Mouse (Mus musculus) heart, embryonic 16.5 days (tissue): ENCODE data around the gene Duox1. TPM values are rescaled to one million over a fixed set of nuclear protein-coding genes. Genes with fewer than 3 reads are reported as not detected.

ENCODE experiments used
- ATAC-seq: fragments of 200-750 bp; cut with Nextera tagmentation; replicated peaks from 2 replicates; pipeline ENCODE4 v1.8.0; 2017; ENCODE audit warnings: moderate number of reproducible peaks; ENCODE audit not compliant: insufficient read depth, low FRiP score; ENCODE audit errors: extremely low read depth
- H3K27ac ChIP-seq: fragments of 300-500 bp; sonication (generic); 2 replicates; pipeline ENCODE4 v1.5.1; 2014; ENCODE audit warnings: mild to moderate bottlenecking, low read length, control low read depth, moderate library complexity
- H3K27me3 ChIP-seq: fragments of 300-500 bp; sonication (generic); 2 replicates; pipeline ENCODE4 v1.6.1; 2014; ENCODE audit warnings: low read length, mixed read lengths; ENCODE audit not compliant: control insufficient read depth, insufficient read depth
- H3K36me3 ChIP-seq: fragments of 300-500 bp; sonication (generic); 2 replicates; pipeline ENCODE4 v1.6.1; 2014; ENCODE audit not compliant: control insufficient read depth, insufficient read depth
- H3K4me1 ChIP-seq: fragments of 300-500 bp; sonication (generic); 2 replicates; pipeline ENCODE4 v1.6.1; 2014; ENCODE audit warnings: low read length, mixed read lengths; ENCODE audit not compliant: control insufficient read depth, insufficient read depth
- H3K4me2 ChIP-seq: fragments of 300-500 bp; sonication (generic); 2 replicates; pipeline ENCODE4 v1.6.1; 2014; ENCODE audit warnings: low read depth, mild to moderate bottlenecking, control low read depth, low read length
- H3K4me3 ChIP-seq: fragments of 300-500 bp; sonication (generic); 2 replicates; pipeline ENCODE4 v1.5.1; 2014; ENCODE audit warnings: mild to moderate bottlenecking, control low read depth, low read length
- H3K9ac ChIP-seq: fragments of 300-500 bp; sonication (generic); 2 replicates; pipeline ENCODE4 v1.6.1; 2014; ENCODE audit warnings: low read length, control low read depth
- H3K9me3 ChIP-seq: fragments of 300-500 bp; sonication (generic); replicated peaks from 2 replicates; pipeline ENCODE4 v1.6.1; 2016; ENCODE audit warnings: low read length; ENCODE audit not compliant: control insufficient read depth
- WGBS: fragments of 180-500 bp; shearing (Covaris S2); extraction: QIAGEN DNeasy Blood & Tissue Kit; methylation state at CpG from one replicate; pipeline ENCODE4 v1.1.7; 2014; 5-methylcytosine and 5-hydroxymethylcytosine counted together
- polyA plus RNA-seq: library from polyadenylated mRNA; unstranded; fragments of >200 nt; fragmentation: Nextera tagmentation; extraction: Ambion mirVana; gene quantifications from 2 replicates; pipeline ENCODE4 v1.2.1, GENCODE M21; 2015

The Duox1 gene
- polyA plus RNA-seq, 1 experiment from 2014 or later: 0.12 TPM

GRCm38 (mm10) chr2:122305097-122305892 is 10.2 kb upstream of the Duox1 start:
- no peaks in the 10 kb centered on the region for H3K9me3 ChIP-seq
- peaks cover 15% of the 10 kb centered on the region for H3K4me1 ChIP-seq
- H3K4me3 ChIP-seq: no peak overlapping the region
- H3K27ac ChIP-seq: no peak overlapping the region
- H3K36me3 ChIP-seq: no peaks in the 10 kb centered on the region
- WGBS: 80% methylated on average over 16 of the region's 16 CpGs
- peaks cover 62% of the 10 kb centered on the region for H3K27me3 ChIP-seq
- no peak overlapping the region for H3K9ac ChIP-seq
- no peak for ATAC-seq
- H3K4me2 ChIP-seq: no peak overlapping the region

DNA sequence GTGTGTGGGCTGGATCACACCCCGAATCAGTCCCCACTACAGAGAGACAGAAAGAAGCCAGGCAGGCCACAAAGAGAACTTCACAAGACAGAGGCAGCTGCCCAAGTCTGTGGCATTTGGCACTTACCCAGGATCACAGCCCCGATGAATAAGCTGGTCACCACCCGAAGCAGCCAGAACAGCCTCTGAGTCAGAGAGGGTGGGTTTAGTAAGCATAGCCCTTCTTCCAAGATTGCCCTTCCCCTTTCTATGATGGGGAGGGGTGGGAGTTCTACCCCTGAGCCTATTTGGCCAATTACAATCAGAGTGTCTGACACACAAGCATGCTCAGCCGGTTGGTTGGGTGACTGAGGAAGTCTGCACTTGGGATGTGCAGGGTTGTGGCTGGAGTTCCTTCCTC is 9.3 kb upstream of the Duox1 start:
- Histone ChIP-seq H3K4me3 (no peak overlapping the region), H3K27ac (no peak overlapping the region), H3K9me3 (no peaks in the 10 kb centered on the region), H3K9ac (no peak overlapping the region), H3K4me1 (peaks cover 11% of the 10 kb centered on the region), H3K4me2 (no peak overlapping the region), H3K36me3 (no peaks in the 10 kb centered on the region), H3K27me3 (peaks cover 60% of the 10 kb centered on the region)
- WGBS: 21% methylated on average over 4 of the region's 4 CpGs
- no peak for ATAC-seq

GRCm38 (mm10) chr2:122309647-122310046 is 5.8 kb upstream of the Duox1 start:
- no peak overlapping the region for H3K4me3 ChIP-seq
- no peak overlapping the region for H3K4me2 ChIP-seq
- H3K9me3 ChIP-seq: no peaks in the 10 kb centered on the region
- H3K4me1 ChIP-seq: peaks cover 11% of the 10 kb centered on the region
- 42% methylated on average over 3 of the region's 3 CpGs for WGBS
- no peaks in the 10 kb centered on the region for H3K36me3 ChIP-seq
- no peak overlapping the region for H3K27ac ChIP-seq
- no peak overlapping the region for H3K9ac ChIP-seq
- H3K27me3 ChIP-seq: peaks cover 62% of the 10 kb centered on the region
- ATAC-seq: no peak

GRCm38 (mm10) chr2:122311561-122311960 is 3.9 kb upstream of the Duox1 start:
- Histone ChIP-seq H3K4me1 (peaks cover 11% of the 10 kb centered on the region), H3K27me3 (peaks cover 66% of the 10 kb centered on the region), H3K9me3 (no peaks in the 10 kb centered on the region), H3K9ac (no peak overlapping the region), H3K4me3 (no peak overlapping the region), H3K4me2 (no peak overlapping the region), H3K36me3 (no peaks in the 10 kb centered on the region), H3K27ac (no peak overlapping the region)
- 56% methylated on average over 2 of the region's 2 CpGs for WGBS
- no peak for ATAC-seq

DNA sequence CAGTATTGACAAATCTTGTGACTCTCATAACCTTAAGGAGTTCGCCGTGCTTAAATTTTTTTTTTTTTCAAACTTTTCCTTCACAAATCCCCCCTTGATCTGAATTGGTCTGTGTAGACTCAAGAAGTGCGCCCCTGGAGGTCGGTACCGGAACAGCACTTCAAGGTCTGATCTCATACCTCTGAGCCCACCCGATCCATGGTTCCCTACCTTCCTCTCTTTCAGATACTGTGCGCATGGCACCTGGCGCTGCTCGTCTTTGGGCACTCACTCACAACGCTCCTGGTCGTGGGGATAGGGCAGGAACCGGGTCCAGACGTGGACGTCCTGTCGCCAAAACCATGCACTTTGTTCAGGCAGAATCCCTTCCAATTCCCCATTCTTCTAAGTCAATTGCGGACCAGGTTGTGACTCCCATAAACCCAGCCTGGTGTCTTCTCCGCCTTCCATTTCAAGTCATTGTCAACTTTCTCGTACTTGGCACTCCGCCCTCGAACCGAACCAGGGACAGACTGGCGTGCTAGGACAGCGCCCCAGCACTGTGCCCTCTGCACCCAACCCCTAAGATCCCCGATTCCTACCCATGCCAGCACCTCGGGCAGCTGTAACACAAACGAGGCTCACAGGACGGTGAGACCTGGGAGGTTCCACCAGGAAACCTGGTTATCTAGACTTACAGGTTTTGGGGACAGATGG is 2.6 kb upstream of the Duox1 start:
- H3K9ac ChIP-seq: no peak overlapping the region
- peaks cover 11% of the 10 kb centered on the region for H3K4me1 ChIP-seq
- H3K9me3 ChIP-seq: no peaks in the 10 kb centered on the region
- H3K4me3 ChIP-seq: peak overlapping the region; percentile 40
- 5% methylated on average over 27 of the region's 27 CpGs for WGBS
- H3K36me3 ChIP-seq: no peaks in the 10 kb centered on the region
- H3K27ac ChIP-seq: no peak overlapping the region
- 0 out of 2 replicates have a peak, but pooled peaks have one; percentile 6 for ATAC-seq
- peak overlapping the region; percentile 67 for H3K4me2 ChIP-seq
- peaks cover 67% of the 10 kb centered on the region for H3K27me3 ChIP-seq

DNA sequence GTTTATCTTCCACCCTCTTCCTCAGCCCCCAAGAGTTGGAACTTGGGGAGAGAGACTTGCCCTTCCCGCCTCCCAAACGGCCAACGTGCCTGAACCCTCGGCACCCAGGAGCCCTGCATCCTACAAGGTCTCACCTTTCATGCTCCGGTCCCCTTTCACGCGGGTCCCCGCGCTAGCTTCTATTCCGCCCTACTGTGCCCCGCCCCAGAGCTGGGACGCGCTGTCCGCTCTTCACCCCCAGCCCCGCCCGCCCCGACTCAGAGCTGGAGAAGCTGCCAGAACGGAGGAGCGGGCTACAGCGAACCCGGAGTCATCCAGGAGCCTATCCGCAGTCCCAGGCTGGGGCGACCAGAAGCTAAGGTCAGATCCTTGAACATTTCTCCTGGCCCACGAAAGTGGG is 1.9 kb upstream of the Duox1 start, which contains the start of gene Duoxa1:
Gene Duoxa1 (minus strand): TSS at position 195 of the 400 bp plus-strand sequence.
- Histone ChIP-seq H3K9me3 (no peaks in the 10 kb centered on the region), H3K4me2 (peak within 1 kb of the TSS; percentile 67), H3K9ac (peak within 1 kb of the TSS; percentile 13; the same call in 1 of the 2 replicates), H3K4me3 (peak within 1 kb of the TSS; percentile 40), H3K36me3 (no peaks in the 10 kb centered on the region), H3K4me1 (peaks cover 11% of the 10 kb centered on the region), H3K27me3 (peaks cover 70% of the 10 kb centered on the region), H3K27ac (no peak within 1 kb of the TSS)
- ATAC-seq: peak; percentile 26; the same call in 1 of the 2 replicates
- WGBS: 4% methylated on average over 24 of the region's 24 CpGs

DNA sequence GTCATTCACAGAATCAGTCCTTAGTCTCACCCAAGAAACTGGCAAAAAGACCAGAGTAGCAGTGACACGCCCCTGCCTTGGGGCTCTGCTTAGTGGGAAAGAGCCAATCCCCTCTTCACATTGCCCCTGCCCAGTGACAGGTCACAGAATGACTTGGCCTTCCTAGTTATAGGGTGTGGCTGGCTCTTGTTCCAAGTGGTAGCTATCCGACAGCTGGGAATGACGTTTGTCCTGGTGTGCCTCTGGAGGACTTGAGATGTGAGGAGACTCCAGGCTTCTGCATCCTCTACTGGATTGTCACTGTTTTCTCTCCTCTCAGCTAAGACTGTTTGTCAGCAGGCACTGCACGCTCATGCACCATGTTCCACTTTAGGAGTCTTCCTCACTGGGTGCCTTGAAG is 1.9 kb downstream of the Duox1 start:
- H3K9me3 ChIP-seq: no peaks in the 10 kb centered on the region
- no peak for ATAC-seq
- no peak overlapping the region for H3K9ac ChIP-seq
- H3K27me3 ChIP-seq: peaks cover 45% of the 10 kb centered on the region
- no peak overlapping the region for H3K4me3 ChIP-seq
- H3K4me1 ChIP-seq: peaks cover 11% of the 10 kb centered on the region
- no peak overlapping the region for H3K4me2 ChIP-seq
- H3K36me3 ChIP-seq: no peaks in the 10 kb centered on the region
- 52% methylated on average over 4 of the region's 4 CpGs for WGBS
- no peak overlapping the region for H3K27ac ChIP-seq

GRCm38 (mm10) chr2:122323960-122324359 is 8.5 kb downstream of the Duox1 start:
- ATAC-seq: no peak
- no peak overlapping the region for H3K27ac ChIP-seq
- H3K36me3 ChIP-seq: no peaks in the 10 kb centered on the region
- H3K4me2 ChIP-seq: no peak overlapping the region
- WGBS: 59% methylated on average over 3 of the region's 3 CpGs
- no peaks in the 10 kb centered on the region for H3K9me3 ChIP-seq
- H3K9ac ChIP-seq: no peak overlapping the region
- no peaks in the 10 kb centered on the region for H3K27me3 ChIP-seq
- H3K4me1 ChIP-seq: peaks cover 2% of the 10 kb centered on the region; the same call in 1 of the 2 replicates
- no peak overlapping the region for H3K4me3 ChIP-seq

DNA sequence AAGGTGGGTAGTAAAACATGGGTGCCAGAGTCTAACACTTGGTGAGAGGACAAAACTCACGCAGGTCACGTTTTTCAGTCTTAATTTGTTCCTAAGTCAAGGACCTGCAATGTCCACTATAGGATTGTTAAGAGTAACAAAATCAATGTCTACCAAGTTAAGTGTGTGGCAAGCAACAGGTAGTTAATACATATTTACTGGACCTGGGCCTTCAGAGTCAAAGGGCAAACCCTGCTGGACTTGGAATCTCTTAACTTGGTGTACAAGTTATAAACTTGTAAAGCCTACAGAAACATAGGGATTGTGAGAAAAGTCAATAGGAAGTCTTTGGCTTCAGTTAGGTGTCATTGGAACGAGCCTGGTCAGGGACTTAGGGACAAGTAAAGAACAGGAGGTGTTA is 9.1 kb downstream of the Duox1 start:
- no peak overlapping the region for H3K27ac ChIP-seq
- no peaks in the 10 kb centered on the region for H3K27me3 ChIP-seq
- H3K9ac ChIP-seq: no peak overlapping the region
- H3K36me3 ChIP-seq: no peaks in the 10 kb centered on the region
- H3K4me3 ChIP-seq: no peak overlapping the region
- H3K4me1 ChIP-seq: peaks cover 2% of the 10 kb centered on the region; the same call in 1 of the 2 replicates
- WGBS: 71% methylated on average over 3 of the region's 3 CpGs
- no peak overlapping the region for H3K4me2 ChIP-seq
- ATAC-seq: no peak
- no peaks in the 10 kb centered on the region for H3K9me3 ChIP-seq
